Mouse (Mus musculus): ENCODE measurements around the gene Zfp598. TPM values are rescaled to one million over a fixed set of nuclear protein-coding genes. Genes with fewer than 3 reads are reported as not detected.

The Zfp598 gene
- polyA plus RNA-seq (2021; fragmentation: Nextera tagmentation) = 0.99 and 1.2 TPM in 2 replicates
- long read RNA-seq, experiment 1, partial matches to known transcripts = 3 of 3 reads
- long read RNA-seq, experiment 1, other reads (novel, unspliced or antisense) = 0 of 3 reads
- long read RNA-seq, experiment 2, partial matches to known transcripts = 12 of 15 reads
- long read RNA-seq, experiment 2, other reads (novel, unspliced or antisense) = 1 of 15 reads

DNA sequence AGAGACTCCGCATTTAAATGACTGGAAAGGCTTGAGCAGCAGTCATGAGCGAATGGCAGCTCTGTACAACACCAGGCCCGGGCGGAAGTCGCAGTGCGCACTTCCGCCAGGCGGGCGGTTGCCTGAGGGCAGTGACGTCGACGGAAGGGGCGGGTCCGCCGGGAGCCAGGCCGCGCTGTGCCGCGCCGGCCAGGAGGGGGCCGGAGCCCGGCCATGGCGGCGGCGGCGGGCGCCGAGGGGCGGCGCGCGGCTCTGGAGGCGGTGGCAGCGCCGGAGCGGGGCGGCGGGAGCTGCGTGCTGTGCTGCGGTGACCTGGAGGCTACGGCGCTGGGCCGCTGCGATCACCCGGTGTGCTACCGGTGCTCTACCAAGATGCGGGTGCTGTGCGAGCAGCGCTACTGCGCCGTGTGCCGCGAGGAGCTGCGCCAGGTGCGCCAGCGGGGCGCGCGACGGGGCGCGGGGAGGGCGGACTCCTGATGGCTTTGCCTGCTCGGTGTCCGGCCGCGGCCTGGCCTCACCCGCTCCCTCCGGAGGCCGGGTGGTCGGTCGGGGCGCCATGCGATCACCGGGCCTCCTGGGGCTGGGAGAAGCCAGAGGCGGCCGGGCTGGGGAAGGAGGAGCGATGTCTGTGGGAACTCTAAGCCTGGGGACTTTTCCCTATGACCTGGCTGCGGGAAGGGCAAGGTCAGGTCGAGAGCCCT, at the start of gene Zfp598:
Gene Zfp598, plus strand, starts transcription at position 143 of the 701 bp plus-strand sequence.

GRCm38 (mm10) chr17:24632167-24632812, 37.2 kb upstream of the Zfp598 start, which contains the start of the genes Tsc2 and Nthl1:
Tsc2 (minus strand) TSS chr17:24632630.
Nthl1 (plus strand) TSS chr17:24632680.

DNA sequence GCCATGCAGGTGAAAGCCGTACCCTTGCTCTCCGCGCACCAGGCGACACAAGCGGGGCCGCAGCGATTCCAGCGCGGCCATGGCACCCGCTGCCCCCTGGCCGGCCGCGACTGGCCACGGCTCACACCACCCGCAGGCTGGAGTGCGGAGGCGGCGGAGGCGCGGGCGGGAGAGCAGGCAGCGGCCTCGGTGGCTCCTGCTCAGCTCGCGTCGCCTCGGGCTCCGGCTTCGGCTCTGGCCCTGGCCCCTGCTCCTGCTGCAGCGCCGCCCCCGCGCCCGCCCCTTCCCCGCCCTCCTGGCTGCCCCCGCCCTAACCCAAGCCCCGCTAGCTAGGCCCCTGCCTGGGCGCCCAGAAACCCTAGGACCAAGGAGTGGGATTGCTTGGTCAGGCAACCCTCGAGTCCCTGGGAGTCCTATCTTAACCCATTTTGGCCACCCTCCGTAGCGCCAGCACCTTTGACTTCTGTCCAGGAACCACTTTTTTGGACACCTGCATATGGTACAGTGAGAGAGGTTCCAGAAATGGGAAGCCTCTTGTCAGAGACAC, 19.3 kb upstream of the Zfp598 start, which contains the start of gene Slc9a3r2:
Gene Slc9a3r2, minus strand, starts transcription at position 258 of the 547 bp plus-strand sequence.

DNA sequence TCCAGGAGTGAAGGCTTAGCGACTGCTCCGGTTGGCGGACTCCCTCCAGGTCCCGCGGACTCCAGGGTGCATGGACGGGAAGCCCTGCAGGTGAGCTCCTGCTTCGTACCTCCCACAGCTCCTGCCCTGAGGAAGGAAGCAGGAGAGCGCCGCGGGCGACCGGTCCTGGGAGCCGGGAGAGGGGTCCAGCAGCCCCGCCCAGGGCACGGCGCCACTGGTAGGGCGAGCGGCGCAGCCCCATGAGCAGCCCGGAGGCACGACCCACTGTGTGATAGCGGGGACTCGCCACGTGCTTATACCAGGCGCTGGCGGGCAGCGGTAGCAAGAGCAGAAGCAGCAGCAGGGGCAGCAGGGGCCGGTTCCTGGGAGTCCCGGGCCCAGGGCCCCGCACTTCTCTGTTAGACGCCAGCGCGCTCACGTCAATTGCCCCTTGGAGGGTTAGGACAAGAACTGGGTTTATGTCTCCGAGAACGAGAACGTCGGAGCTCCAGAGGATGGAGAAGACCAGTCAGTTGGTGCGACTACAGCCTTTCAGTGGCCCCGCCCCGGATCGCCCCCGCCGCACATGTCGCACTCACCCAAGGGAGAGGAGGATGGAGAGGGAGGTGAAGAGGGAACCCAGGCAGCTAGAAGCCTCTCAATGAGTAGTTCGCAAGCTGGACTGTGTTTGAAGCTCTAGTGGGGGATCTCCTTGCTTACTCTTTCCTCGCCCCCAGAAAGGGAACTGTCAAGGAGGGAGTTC, 11.3 kb upstream of the Zfp598 start, which contains the start of gene Npw:
Gene Npw, minus strand, starts transcription at position 441 of the 742 bp plus-strand sequence.

DNA sequence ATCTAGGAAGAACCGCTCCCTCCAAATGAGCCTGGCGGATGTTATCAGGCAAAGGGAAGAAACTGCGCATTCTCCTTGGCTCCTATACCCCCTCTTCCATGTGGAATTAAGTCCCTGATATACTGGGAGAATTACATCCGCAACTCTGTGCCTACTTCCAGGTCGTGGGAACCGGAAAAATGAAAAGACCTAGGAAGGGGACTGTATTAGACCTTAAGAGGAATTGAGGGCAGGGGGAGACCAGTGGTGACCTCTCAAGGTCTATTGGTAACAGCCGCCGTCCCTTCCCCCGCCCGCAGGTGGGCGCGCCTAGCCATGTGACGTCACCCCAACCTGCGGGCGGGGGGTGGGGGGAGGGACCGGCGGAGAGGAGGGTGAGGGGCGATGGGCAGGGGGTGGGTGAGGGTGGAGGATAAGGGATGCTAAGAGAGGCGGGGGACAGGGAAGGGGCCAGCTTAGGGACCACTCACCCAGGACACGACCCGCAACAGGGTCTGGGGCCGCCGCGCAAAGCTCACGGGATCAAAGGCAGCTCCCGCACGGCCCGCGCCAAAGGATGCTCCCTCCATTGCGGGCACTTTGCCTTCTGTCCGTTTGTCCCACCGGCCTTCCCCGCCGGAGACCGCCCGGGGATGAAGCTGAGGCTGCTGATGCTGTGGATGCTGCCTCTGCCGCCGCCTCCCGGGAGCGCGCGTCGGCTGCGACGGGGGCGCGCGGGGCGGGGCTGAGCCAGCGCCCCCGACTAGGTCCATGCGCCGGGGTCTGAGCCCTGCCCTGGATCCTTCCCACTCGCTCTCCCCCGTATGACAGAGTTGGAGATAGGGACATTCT, 20.0 kb downstream of the Zfp598 start, which contains the start of gene Syngr3:
Gene Syngr3, minus strand, starts transcription at position 705 of the 831 bp plus-strand sequence.

GRCm38 (mm10) chr17:24696011-24696697, 26.7 kb downstream of the Zfp598 start, which contains the start of the genes Gfer and Noxo1:
Gfer (minus strand) TSS chr17:24696156.
Noxo1 (plus strand) TSS chr17:24696234.

GRCm38 (mm10) chr17:24706982-24707800, 37.7 kb downstream of the Zfp598 start, which contains the start of gene Tbl3:
Tbl3 (minus strand) TSS chr17:24707660.

DNA sequence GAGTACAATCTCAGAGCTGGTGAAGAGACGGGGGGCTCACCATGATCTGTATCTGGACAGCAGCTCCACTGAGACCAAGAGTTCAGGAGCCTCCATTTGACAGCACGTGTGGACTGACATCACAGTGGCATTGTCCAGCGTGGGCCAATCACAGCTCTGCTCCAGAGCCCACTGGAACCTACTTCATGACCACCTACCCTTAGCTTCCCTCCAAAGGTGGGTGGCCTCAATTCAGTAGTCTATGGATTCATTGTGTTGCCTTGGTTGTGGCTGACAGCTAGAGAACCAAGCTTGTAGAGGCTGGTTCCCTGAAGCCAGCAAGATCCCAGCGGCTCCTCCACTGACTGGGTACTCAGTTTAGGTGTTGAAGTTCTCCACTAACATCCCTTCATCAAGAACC, 48.5 kb downstream of the Zfp598 start, which contains the start of the genes Rnf151 and Rps2:
Gene Rnf151, minus strand, starts transcription at position 121 of the 400 bp plus-strand sequence.
Gene Rps2, plus strand, starts transcription at position 174 of the 400 bp plus-strand sequence.

GRCm38 (mm10) chr17:24724184-24724583, 54.7 kb downstream of the Zfp598 start, which contains the start of gene Ndufb10:
Ndufb10 (minus strand) TSS chr17:24724478.

DNA sequence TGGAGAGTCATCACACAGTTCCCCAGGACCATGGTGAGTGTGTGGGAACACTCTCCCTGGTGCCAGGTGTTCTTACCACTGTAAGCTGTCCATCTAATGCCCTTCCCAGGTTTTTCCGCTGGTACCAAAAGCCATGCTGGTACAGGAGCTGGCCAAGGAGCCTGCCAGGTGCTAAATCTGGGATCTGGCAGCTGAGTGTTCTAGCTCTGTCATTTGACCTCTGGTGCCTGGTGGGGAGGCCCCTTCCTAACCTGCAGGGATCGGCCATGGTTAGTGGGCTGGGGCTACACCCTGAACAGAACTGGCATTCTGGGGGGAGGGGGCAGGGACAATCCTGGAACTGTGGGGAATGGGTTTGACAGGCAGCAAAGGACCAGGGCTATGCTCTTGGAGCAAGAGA, 58.1 kb downstream of the Zfp598 start, which contains the start of gene Rpl3l:
Gene Rpl3l, plus strand, starts transcription at position 203 of the 400 bp plus-strand sequence.

Other genes starting within 250 kb of the Zfp598 start
- gene Eci1, start 243.0 kb upstream of the Zfp598 start, polyA plus RNA-seq (2021; fragmentation: Nextera tagmentation) = 89.4 and 98.3 TPM in 2 replicates
- gene Dnase1l2, start 226.6 kb upstream of the Zfp598 start, polyA plus RNA-seq (2021; fragmentation: Nextera tagmentation) = 0.18 and 0.29 TPM in 2 replicates
- 12.4 and 12.9 TPM in 2 replicates for gene E4f1, start 199.4 kb upstream of the Zfp598 start, polyA plus RNA-seq (2021; fragmentation: Nextera tagmentation)
- gene Pgp, start 199.3 kb upstream of the Zfp598 start, polyA plus RNA-seq (2021; fragmentation: Nextera tagmentation) = 93.6 and 97.8 TPM in 2 replicates
- gene Bricd5, start 195.8 kb upstream of the Zfp598 start, polyA plus RNA-seq (2021; fragmentation: Nextera tagmentation) = 1.6 and 1.7 TPM in 2 replicates
- gene Mlst8, start 190.6 kb upstream of the Zfp598 start, polyA plus RNA-seq (2021; fragmentation: Nextera tagmentation) = 15.9 and 16.3 TPM in 2 replicates
- gene Caskin1, start 181.1 kb upstream of the Zfp598 start, polyA plus RNA-seq (2021; fragmentation: Nextera tagmentation) = 10.2 and 11.0 TPM in 2 replicates
- gene Traf7, start 141.7 kb upstream of the Zfp598 start, polyA plus RNA-seq (2021; fragmentation: Nextera tagmentation) = 17.9 and 20.8 TPM in 2 replicates
- 52.7 and 57.7 TPM in 2 replicates for gene Rab26, start 135.5 kb upstream of the Zfp598 start, polyA plus RNA-seq (2021; fragmentation: Nextera tagmentation)
- 8.1 and 9.0 TPM in 2 replicates for gene Pkd1, start 119.9 kb upstream of the Zfp598 start, polyA plus RNA-seq (2021; fragmentation: Nextera tagmentation)
- gene Tsc2, start 37.1 kb upstream of the Zfp598 start, polyA plus RNA-seq (2021; fragmentation: Nextera tagmentation) = 85.0 and 101 TPM in 2 replicates
- gene Nthl1, start 37.0 kb upstream of the Zfp598 start, polyA plus RNA-seq (2021; fragmentation: Nextera tagmentation) = 6.2 and 6.5 TPM in 2 replicates
- gene Slc9a3r2, start 19.4 kb upstream of the Zfp598 start, polyA plus RNA-seq (2021; fragmentation: Nextera tagmentation) = 41.7 and 49.7 TPM in 2 replicates
- gene Npw, start 11.2 kb upstream of the Zfp598 start, polyA plus RNA-seq (2021; fragmentation: Nextera tagmentation) = 1.2 TPM in 2 replicates
- 304 and 365 TPM in 2 replicates for gene Syngr3, start 20.3 kb downstream of the Zfp598 start, polyA plus RNA-seq (2021; fragmentation: Nextera tagmentation)
- gene Gfer, start 26.5 kb downstream of the Zfp598 start, polyA plus RNA-seq (2021; fragmentation: Nextera tagmentation) = 30.7 and 34.3 TPM in 2 replicates
- 0.87 and 0.93 TPM in 2 replicates for gene Noxo1, start 26.5 kb downstream of the Zfp598 start, polyA plus RNA-seq (2021; fragmentation: Nextera tagmentation)
- gene Tbl3, start 38.0 kb downstream of the Zfp598 start, polyA plus RNA-seq (2021; fragmentation: Nextera tagmentation) = 23.2 and 24.5 TPM in 2 replicates
- gene Rnf151, start 48.4 kb downstream of the Zfp598 start, polyA plus RNA-seq (2021; fragmentation: Nextera tagmentation) = not detected in 2 replicates
- gene Rps2, start 48.4 kb downstream of the Zfp598 start, polyA plus RNA-seq (2021; fragmentation: Nextera tagmentation) = 1,412 and 1,765 TPM in 2 replicates
- gene Ndufb10, start 54.8 kb downstream of the Zfp598 start, polyA plus RNA-seq (2021; fragmentation: Nextera tagmentation) = 1,096 and 1,134 TPM in 2 replicates
- 0.50 TPM in 1 of 2 replicates, not detected in the other for gene Rpl3l, start 58.1 kb downstream of the Zfp598 start, polyA plus RNA-seq (2021; fragmentation: Nextera tagmentation)
- gene Msrb1, start 67.0 kb downstream of the Zfp598 start, polyA plus RNA-seq (2021; fragmentation: Nextera tagmentation) = 9.1 and 9.3 TPM in 2 replicates
- gene Hs3st6, start 83.3 kb downstream of the Zfp598 start, polyA plus RNA-seq (2021; fragmentation: Nextera tagmentation) = 0.54 and 0.67 TPM in 2 replicates
- not detected in 2 replicates for gene Meiob, start 134.6 kb downstream of the Zfp598 start, polyA plus RNA-seq (2021; fragmentation: Nextera tagmentation)
- 305 and 325 TPM in 2 replicates for gene Hagh, start 170.5 kb downstream of the Zfp598 start, polyA plus RNA-seq (2021; fragmentation: Nextera tagmentation)
- 25.1 and 25.5 TPM in 2 replicates for gene Fahd1, start 180.7 kb downstream of the Zfp598 start, polyA plus RNA-seq (2021; fragmentation: Nextera tagmentation)
- gene Igfals, start 196.3 kb downstream of the Zfp598 start, polyA plus RNA-seq (2021; fragmentation: Nextera tagmentation) = 0.20 TPM in 1 of 2 replicates, not detected in the other
- gene Nubp2, start 216.7 kb downstream of the Zfp598 start, polyA plus RNA-seq (2021; fragmentation: Nextera tagmentation) = 54.0 and 61.7 TPM in 2 replicates
- 82.3 and 84.0 TPM in 2 replicates for gene Spsb3, start 217.0 kb downstream of the Zfp598 start, polyA plus RNA-seq (2021; fragmentation: Nextera tagmentation)
- 15.7 and 16.4 TPM in 2 replicates for gene Eme2, start 225.4 kb downstream of the Zfp598 start, polyA plus RNA-seq (2021; fragmentation: Nextera tagmentation)
- gene Mrps34, start 225.4 kb downstream of the Zfp598 start, polyA plus RNA-seq (2021; fragmentation: Nextera tagmentation) = 173 and 187 TPM in 2 replicates
- gene Nme3, start 226.8 kb downstream of the Zfp598 start, polyA plus RNA-seq (2021; fragmentation: Nextera tagmentation) = 121 and 122 TPM in 2 replicates

Measured in layer of hippocampus, adult 6 months (tissue).